Mouse (Mus musculus) G1E (cell line): ENCODE measurements around the gene Cyp2a5. TPM values are rescaled to one million over a fixed set of nuclear protein-coding genes. Genes with fewer than 3 reads are reported as not detected.
"Not testable (repeated sequence)": the region's sequence is repeated elsewhere in the genome, so short reads cannot be mapped to it uniquely, and the experiment has no call there.

ENCODE experiments used
- ATAC-seq: 2 replicates; pipeline ENCODE4 v1.8.0; 2016; ENCODE audit warnings: mild to moderate bottlenecking; ENCODE audit not compliant: insufficient number of reproducible peaks, poor library complexity, low FRiP score, severe bottlenecking; ENCODE audit errors: extremely low read depth
- DNase-seq: peaks from one replicate; pipeline ENCODE4 v3.0.0; 2012; ENCODE audit warnings: low spot score
- H3K27me3 ChIP-seq: 2 replicates; pipeline ENCODE4 v1.6.1; 2012; ENCODE audit warnings: mild to moderate bottlenecking, low read length, inconsistent platforms; ENCODE audit not compliant: insufficient read depth
- H3K36me3 ChIP-seq: replicated peaks from 2 replicates; pipeline ENCODE3; 2012; ENCODE audit warnings: mild to moderate bottlenecking, inconsistent platforms
- H3K4me1 ChIP-seq: 2 replicates; pipeline ENCODE4 v1.6.1; 2012; ENCODE audit warnings: low read depth, low read length, inconsistent platforms, mixed read lengths; ENCODE audit not compliant: insufficient read depth
- H3K4me3 ChIP-seq: 2 replicates; pipeline ENCODE4 v1.5.1; 2012; ENCODE audit warnings: low read depth, mild to moderate bottlenecking, inconsistent platforms, low read length, moderate library complexity, mixed read lengths
- H3K9me3 ChIP-seq: replicated peaks from 2 replicates; pipeline ENCODE4 v1.6.1; 2012; ENCODE audit warnings: inconsistent platforms
- polyA plus RNA-seq: library from polyadenylated mRNA; stranded (reverse); fragments of >175 nt; gene quantifications from 2 replicates; pipeline ENCODE4 v1.2.3, GENCODE M21; 2012
- total RNA-seq, 2 experiments: library from RNA; stranded (forward) in 1 of 2; stranded (reverse) in 1 of 2; fragments of 200-1000 nt in 1 of 2; fragments of >200 nt in 1 of 2; fragmentation: Nextera tagmentation in 1 of 2; gene quantifications; 2 replicates each; pipeline ENCODE4 v1.2.3; 2014 to 2017

Cyp2a5 gene
- total and polyA plus RNA-seq, 3 experiments, result not detected

GRCm38 (mm10) chr7:26878581-26878980 lies 43.5 kb downstream of the Cyp2a5 start:
- H3K9me3 ChIP-seq, ATAC-seq, DNase-seq, H3K36me3 ChIP-seq, H3K4me3 ChIP-seq, H3K4me1 ChIP-seq, H3K27me3 ChIP-seq: not testable (repeated sequence)

- not testable (repeated sequence) for ATAC-seq, H3K4me1 ChIP-seq, DNase-seq, H3K4me3 ChIP-seq, H3K27me3 ChIP-seq, H3K36me3 ChIP-seq, H3K9me3 ChIP-seq
Observed at GRCm38 (mm10) chr7:26880600-26880999, 45.5 kb downstream of the Cyp2a5 start.

Other genes starting within 250 kb of the Cyp2a5 start
- not detected in 2 replicates for gene Vmn1r185, start 216.8 kb upstream of the Cyp2a5 start, total RNA-seq (2014; fragmentation: Nextera tagmentation)
- gene Vmn1r185, start 216.8 kb upstream of the Cyp2a5 start, total RNA-seq (2017), result 0.05 and 0.06 TPM in 2 replicates
- gene Vmn1r185, start 216.8 kb upstream of the Cyp2a5 start, polyA plus RNA-seq, result not detected in 2 replicates
- gene Cyp2b23, start 148.9 kb upstream of the Cyp2a5 start, total RNA-seq (2014; fragmentation: Nextera tagmentation), result not detected in 2 replicates
- gene Cyp2b23, start 148.9 kb upstream of the Cyp2a5 start, total RNA-seq (2017), result 0.05 TPM in 1 of 2 replicates, not detected in the other
- not detected in 2 replicates for gene Cyp2b23, start 148.9 kb upstream of the Cyp2a5 start, polyA plus RNA-seq
- gene Cyp2b19, start 78.2 kb upstream of the Cyp2a5 start, total RNA-seq (2014; fragmentation: Nextera tagmentation), result not detected in 2 replicates
- 0.06 and 0.16 TPM in 2 replicates for gene Cyp2b19, start 78.2 kb upstream of the Cyp2a5 start, total RNA-seq (2017)
- not detected in 2 replicates for gene Cyp2b19, start 78.2 kb upstream of the Cyp2a5 start, polyA plus RNA-seq
- not detected in 2 replicates for gene Cyp2g1, start 26.4 kb upstream of the Cyp2a5 start, total RNA-seq (2014; fragmentation: Nextera tagmentation)
- gene Cyp2g1, start 26.4 kb upstream of the Cyp2a5 start, total RNA-seq (2017), result not detected in 2 replicates
- not detected in 2 replicates for gene Cyp2g1, start 26.4 kb upstream of the Cyp2a5 start, polyA plus RNA-seq
- gene Cyp2a22, start 104.1 kb downstream of the Cyp2a5 start, total RNA-seq (2014; fragmentation: Nextera tagmentation), result not detected in 2 replicates
- 0.11 TPM in 1 of 2 replicates, not detected in the other for gene Cyp2a22, start 104.1 kb downstream of the Cyp2a5 start, total RNA-seq (2017)
- not detected in 2 replicates for gene Cyp2a22, start 104.1 kb downstream of the Cyp2a5 start, polyA plus RNA-seq
- gene Cyp2a12, start 193.8 kb downstream of the Cyp2a5 start, total RNA-seq (2014; fragmentation: Nextera tagmentation), result not detected in 2 replicates
- gene Cyp2a12, start 193.8 kb downstream of the Cyp2a5 start, total RNA-seq (2017), result not detected in 2 replicates
- gene Cyp2a12, start 193.8 kb downstream of the Cyp2a5 start, polyA plus RNA-seq, result not detected in 2 replicates